Mouse (Mus musculus) C2C12 (cell line): Measurements from ENCODE around the gene Actg2.

Experiments used
- CTCF ChIP-seq: IDR thresholded peaks from one replicate; pipeline ENCODE4 v1.5.1; 2011; ENCODE audit not compliant: control insufficient read depth, insufficient read depth, insufficient read length
- MAX ChIP-seq: IDR thresholded peaks from one replicate; pipeline ENCODE4 v1.6.1; 2011; ENCODE audit warnings: mild to moderate bottlenecking, control low read depth

GRCm38 (mm10) chr6:83536795-83537059 is 662 bp upstream of the Actg2 start:
- no peak for TF ChIP-seq CTCF
- no peak for TF ChIP-seq MAX
